Mouse (Mus musculus) bone marrow macrophage, adult 2 months (primary cell): ENCODE measurements around the gene Ddx41.

Source experiments
- CTCF ChIP-seq: IDR thresholded peaks from 2 replicates; pipeline ENCODE4 v1.5.1; 2012; ENCODE audit warnings: low read depth, mild to moderate bottlenecking, low read length, moderate library complexity
- POLR2A ChIP-seq: IDR thresholded peaks from 2 replicates; pipeline ENCODE4 v1.6.1; 2012; ENCODE audit warnings: mild to moderate bottlenecking, low read depth, low read length, borderline replicate concordance

DNA sequence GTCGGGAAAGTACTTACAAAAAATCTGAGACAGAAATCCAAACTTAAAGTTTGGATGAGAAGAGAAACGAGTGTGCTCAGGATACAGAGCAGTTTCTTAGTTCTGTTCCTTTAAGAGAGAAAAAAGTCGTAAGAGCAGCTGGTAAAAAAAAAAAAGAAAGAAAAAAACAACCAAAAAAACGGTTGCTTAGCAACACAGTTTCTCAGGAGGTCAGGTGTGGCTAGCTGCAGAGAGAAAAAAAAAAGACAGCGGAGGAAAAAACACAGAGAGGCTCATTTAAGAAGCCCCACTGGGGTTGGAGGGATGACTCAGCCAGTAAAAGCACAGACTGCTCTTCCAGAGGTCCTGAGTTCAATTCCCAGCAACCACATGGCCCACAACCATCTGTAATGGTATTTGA, 37.9 kb upstream of the Ddx41 start:
- TF ChIP-seq CTCF, result no peak
- no peak for TF ChIP-seq POLR2A
